Mouse (Mus musculus): ENCODE data around the gene Olfr1507.

The Olfr1507 gene

GRCm38 (mm10) chr14:52495516-52495915 lies at the start of gene Olfr1507:
Gene Olfr1507 (minus strand): TSS chr14:52495749.
- no peak for DNase-seq

GRCm38 (mm10) chr14:52533336-52533735 lies 37.8 kb upstream of the Olfr1507 start:
- DNase-seq = no peak

- no peak for DNase-seq
These were observed 29.4 kb upstream of the Olfr1507 start for GRCm38 (mm10) chr14:52524952-52525351.

- no peak for DNase-seq
These were observed 28.2 kb downstream of the Olfr1507 start, which contains the start of gene Olfr1508 for GRCm38 (mm10) chr14:52467395-52467794. Gene Olfr1508 (minus strand): TSS chr14:52467495.

GRCm38 (mm10) chr14:52465738-52466137 lies 29.8 kb downstream of the Olfr1507 start:
- DNase-seq = no peak

GRCm38 (mm10) chr14:52461928-52462327 lies 33.6 kb downstream of the Olfr1507 start:
- no peak for DNase-seq

GRCm38 (mm10) chr14:52451138-52451537 lies 44.4 kb downstream of the Olfr1507 start:
- DNase-seq = no peak

- DNase-seq = no peak
These were observed 52.9 kb downstream of the Olfr1507 start, which contains the start of gene Olfr1509 for GRCm38 (mm10) chr14:52442690-52443089. Gene Olfr1509 (plus strand): TSS chr14:52442990.
